Mouse (Mus musculus) T-cell, adult 66 days (primary cell): ENCODE data around the gene Spns3. TPM values are rescaled to one million over a fixed set of nuclear protein-coding genes. Genes with fewer than 3 reads are reported as not detected.

Experiments used
- total RNA-seq, 2 experiments: library from RNA; stranded (reverse); gene quantifications; 3 replicates in 1 of 2; 4 replicates in 1 of 2; pipeline ENCODE4 v1.2.4; 2023

The Spns3 gene
- 1 to 10 TPM in 1 of 2 experiments, under 1 TPM in 1; 0.86 to 1.6 TPM for total RNA-seq

GRCm38 (mm10) chr11:72550134-72550988 is at the start of gene Spns3:
Gene Spns3 (minus strand): TSS chr11:72550506.

DNA sequence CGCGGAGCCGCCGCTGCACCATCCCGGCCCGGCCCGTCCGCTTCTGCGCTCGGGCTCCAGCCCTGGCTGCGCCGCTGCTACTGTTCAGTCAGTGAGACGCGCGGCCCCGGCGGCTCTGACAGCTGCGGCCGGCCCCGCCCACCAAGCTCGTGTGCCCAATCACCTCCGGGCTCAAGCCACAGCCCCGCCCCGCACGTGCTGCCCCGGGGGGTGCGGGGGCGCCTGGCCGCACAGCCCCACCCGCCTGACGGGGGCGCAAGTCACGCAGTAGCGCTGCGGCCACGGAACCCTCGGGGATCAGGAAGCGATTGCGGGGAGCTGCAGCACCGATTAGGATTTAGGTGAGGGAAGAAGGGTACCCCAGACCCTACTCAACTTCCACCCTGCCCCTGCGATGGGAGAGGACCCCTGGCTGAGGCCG is 60.4 kb downstream of the Spns3 start, which contains the start of gene Spns2:
TSS of gene Spns2 (minus strand) at position 24 of the 421 bp plus-strand sequence.

Other genes with a start within 250 kb of the Spns3 start
- gene Xaf1, start 248.9 kb downstream of the Spns3 start, total RNA-seq: 10 to 100 TPM; 40.9 to 62.3 TPM
- 1 to 10 TPM in 1 of 2 experiments, under 1 TPM in 1; 0.44 to 1.1 TPM for gene Fbxo39, start 236.1 kb downstream of the Spns3 start, total RNA-seq
- not detected for gene Tekt1, start 188.1 kb downstream of the Spns3 start, total RNA-seq
- gene Smtnl2, start 138.8 kb downstream of the Spns3 start, total RNA-seq: not detected
- gene Ggt6, start 115.0 kb downstream of the Spns3 start, total RNA-seq: not detected
- 100 to 1,000 TPM; 176 to 178 TPM for gene Mybbp1a, start 109.2 kb downstream of the Spns3 start, total RNA-seq
- 1 to 10 TPM; 1.7 to 2.7 TPM for gene Spns2, start 60.6 kb downstream of the Spns3 start, total RNA-seq
- gene Ube2g1, start 56.8 kb upstream of the Spns3 start, total RNA-seq: 10 to 100 TPM; 34.0 to 40.5 TPM
- 10 to 100 TPM; 69.0 to 73.6 TPM for gene Ankfy1, start 139.5 kb upstream of the Spns3 start, total RNA-seq
- gene Cyb5d2, start 245.6 kb upstream of the Spns3 start, total RNA-seq: 1 to 10 TPM; 5.6 to 8.5 TPM
- 10 to 100 TPM; 83.9 to 99.4 TPM for gene Zzef1, start 245.7 kb upstream of the Spns3 start, total RNA-seq